Mouse (Mus musculus): ENCODE measurements at regions not wholly inside any gene's neighbourhood (a gene's known extent, or its start where the extent isn't known, plus 50 kb on each side); places are given as distances from the start of the nearest gene placed in this dataset.
A peak's percentile ranks its signal among the peaks of the same experiment; 100 is the strongest.

DNA sequence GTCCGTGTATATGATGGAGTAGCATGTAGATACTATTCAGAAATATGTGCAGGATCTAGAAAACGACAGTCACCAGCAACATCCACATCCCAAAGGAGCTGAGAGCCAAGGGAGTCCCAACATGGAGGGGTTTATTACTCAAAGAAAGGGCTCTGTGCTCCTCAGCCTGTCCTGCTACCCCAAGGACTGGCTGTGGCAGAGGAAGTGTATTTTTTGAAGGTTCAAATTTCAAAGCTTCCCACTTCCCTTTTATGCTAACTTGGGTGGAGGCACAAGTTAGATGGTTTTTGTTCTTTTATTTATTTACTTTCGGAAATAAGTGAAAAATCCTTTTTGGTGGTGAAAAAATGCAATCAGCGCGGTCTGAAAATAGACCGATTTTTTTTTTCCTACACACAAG lies 602.8 kb downstream of the Adgrl2 start:
- Histone ChIP-seq H3K9me3 (ENCODE audit: control insufficient read depth, low read length) (no peaks in the 10 kb centered on the region; the same call in 1 of the 2 replicates), H3K4me1 (replicated peaks; ENCODE audit: control insufficient read depth, insufficient read depth, low read length) (no peaks in the 10 kb centered on the region), H3K27ac (ENCODE audit: low read depth, low read length) (no peak overlapping the region), H3K4me3 (ENCODE audit: low read depth, low read length) (no peak overlapping the region), H3K36me3 (ENCODE audit: control insufficient read depth, insufficient read depth, low read length) (no peaks in the 10 kb centered on the region), H3K4me2 (replicated peaks; ENCODE audit: low read depth, low read length) (no peak overlapping the region), H3K27me3 (ENCODE audit: control insufficient read depth, insufficient read depth, low read length) (no peaks in the 10 kb centered on the region), H3K9ac (ENCODE audit: low read depth, low read length) (no peak overlapping the region)
- no peak for ATAC-seq (ENCODE audit: low FRiP score)
- DNase-seq (ENCODE audit: low spot score): no peak
- 82% methylated on average over 6 of the region's 6 CpGs for WGBS

DNA sequence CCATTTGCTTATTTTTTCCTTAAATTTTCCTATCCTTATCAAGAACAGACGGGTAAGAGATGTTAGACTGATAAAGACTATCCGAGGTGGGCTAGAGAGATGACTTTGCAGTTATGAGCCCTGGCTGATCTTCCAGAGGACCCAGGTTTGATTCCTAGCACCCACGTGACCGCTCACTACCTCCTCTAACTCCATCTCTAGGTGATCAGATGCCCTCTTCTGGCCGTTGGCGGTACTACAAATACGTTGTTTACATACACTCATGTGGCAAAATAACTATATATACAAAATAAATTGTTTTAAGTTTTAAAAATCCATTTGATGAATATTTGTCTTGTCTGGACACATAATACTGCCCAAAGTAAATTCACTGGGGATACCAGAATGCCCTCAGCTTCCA lies 604.6 kb downstream of the Adgrl2 start:
- DNase-seq (ENCODE audit: low spot score): no peak
- 93% methylated on average over 7 of the region's 7 CpGs for WGBS
- Histone ChIP-seq H3K9me3 (ENCODE audit: control insufficient read depth, low read length) (no peaks in the 10 kb centered on the region; the same call in 1 of the 2 replicates), H3K4me3 (ENCODE audit: low read depth, low read length) (no peak overlapping the region), H3K4me2 (replicated peaks; ENCODE audit: low read depth, low read length) (no peak overlapping the region), H3K27ac (ENCODE audit: low read depth, low read length) (no peak overlapping the region), H3K27me3 (ENCODE audit: control insufficient read depth, insufficient read depth, low read length) (no peaks in the 10 kb centered on the region), H3K4me1 (replicated peaks; ENCODE audit: control insufficient read depth, insufficient read depth, low read length) (no peaks in the 10 kb centered on the region), H3K9ac (ENCODE audit: low read depth, low read length) (no peak overlapping the region), H3K36me3 (ENCODE audit: control insufficient read depth, insufficient read depth, low read length) (no peaks in the 10 kb centered on the region)
- ATAC-seq (ENCODE audit: low FRiP score): no peak

DNA sequence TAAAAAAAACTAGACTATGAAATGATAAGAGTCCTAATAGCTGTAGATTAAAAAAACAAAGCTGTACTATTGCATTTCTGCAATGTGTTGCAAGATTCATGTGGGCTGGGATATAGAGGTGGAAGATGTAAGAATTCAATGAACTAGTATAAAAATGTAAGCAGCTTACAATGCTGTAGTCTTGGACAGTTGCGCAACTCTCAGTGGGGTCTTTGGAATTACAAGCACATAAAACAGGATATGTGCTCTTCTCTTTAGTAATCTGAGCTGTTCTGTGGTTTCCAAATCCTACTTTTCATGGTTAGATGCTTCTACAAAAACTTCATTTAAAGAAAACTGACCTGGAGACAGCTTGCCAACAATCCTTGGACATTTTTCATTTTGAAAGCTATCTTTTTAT lies 609.3 kb downstream of the Adgrl2 start:
- Histone ChIP-seq H3K4me2 (replicated peaks; ENCODE audit: low read depth, low read length) (no peak overlapping the region), H3K9me3 (ENCODE audit: control insufficient read depth, low read length) (no peaks in the 10 kb centered on the region; the same call in 1 of the 2 replicates), H3K9ac (ENCODE audit: low read depth, low read length) (no peak overlapping the region), H3K4me3 (ENCODE audit: low read depth, low read length) (no peak overlapping the region), H3K27ac (ENCODE audit: low read depth, low read length) (no peak overlapping the region), H3K4me1 (replicated peaks; ENCODE audit: control insufficient read depth, insufficient read depth, low read length) (no peaks in the 10 kb centered on the region), H3K27me3 (ENCODE audit: control insufficient read depth, insufficient read depth, low read length) (no peaks in the 10 kb centered on the region), H3K36me3 (ENCODE audit: control insufficient read depth, insufficient read depth, low read length) (no peaks in the 10 kb centered on the region)
- ATAC-seq (ENCODE audit: low FRiP score) (no peak), DNase-seq (ENCODE audit: low spot score) (no peak)
- 97% methylated on average over 1 of the region's 1 CpGs for WGBS

DNA sequence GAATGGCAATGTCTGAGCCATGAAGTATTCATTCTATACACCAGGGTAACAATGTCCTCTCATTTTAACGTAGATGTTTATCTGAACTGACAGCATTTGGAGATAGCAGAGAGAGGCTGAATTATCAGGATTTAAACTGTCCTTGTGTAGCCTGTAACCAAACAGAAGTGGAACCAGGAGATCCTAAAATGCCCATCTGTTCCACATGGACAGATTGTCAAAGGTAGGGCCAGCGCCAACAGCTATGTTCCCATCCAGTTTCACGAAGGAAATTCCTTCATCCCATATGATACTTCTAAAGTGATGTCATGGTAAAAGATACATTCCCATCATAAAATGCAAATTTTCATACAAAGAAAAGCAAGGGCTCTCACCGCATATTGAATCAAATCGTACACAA lies 627.0 kb downstream of the Adgrl2 start:
- Histone ChIP-seq H3K4me3 (ENCODE audit: low read depth, low read length) (no peak overlapping the region), H3K36me3 (ENCODE audit: control insufficient read depth, insufficient read depth, low read length) (no peaks in the 10 kb centered on the region), H3K27me3 (ENCODE audit: control insufficient read depth, insufficient read depth, low read length) (no peaks in the 10 kb centered on the region), H3K9ac (ENCODE audit: low read depth, low read length) (no peak overlapping the region), H3K4me1 (replicated peaks; ENCODE audit: control insufficient read depth, insufficient read depth, low read length) (no peaks in the 10 kb centered on the region), H3K4me2 (replicated peaks; ENCODE audit: low read depth, low read length) (no peak overlapping the region), H3K27ac (ENCODE audit: low read depth, low read length) (no peak overlapping the region), H3K9me3 (ENCODE audit: control insufficient read depth, low read length) (no peaks in the 10 kb centered on the region)
- DNase-seq (ENCODE audit: low spot score) (no peak), ATAC-seq (ENCODE audit: low FRiP score) (no peak)
- WGBS: 92% methylated on average over 5 of the region's 5 CpGs

DNA sequence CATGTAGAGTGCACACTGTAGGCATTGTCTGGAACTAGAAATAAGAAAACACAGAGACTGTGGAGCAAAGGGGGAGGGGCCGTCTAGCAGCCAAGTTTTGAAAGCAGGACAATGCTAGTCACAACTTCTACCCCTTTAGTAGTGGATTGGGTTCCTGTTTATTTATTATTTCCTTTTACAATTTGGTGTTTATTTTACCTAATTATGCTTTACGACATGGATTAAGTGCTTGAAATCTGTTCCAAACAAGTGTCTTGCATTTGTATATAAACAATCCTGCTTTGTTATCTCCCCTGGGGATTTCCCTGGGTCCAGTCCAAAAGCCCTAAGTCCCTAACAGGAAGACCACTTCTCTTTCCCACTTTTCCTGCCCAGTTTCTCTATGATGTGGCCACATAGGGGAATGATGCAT lies 627.9 kb downstream of the Adgrl2 start:
- no peak overlapping the region for H3K4me3 ChIP-seq (ENCODE audit: low read depth, low read length)
- DNase-seq (ENCODE audit: low spot score) (no peak), ATAC-seq (ENCODE audit: low FRiP score) (no peak)
- H3K9ac ChIP-seq (ENCODE audit: low read depth, low read length): no peak overlapping the region
- H3K9me3 ChIP-seq (ENCODE audit: control insufficient read depth, low read length): no peaks in the 10 kb centered on the region
- H3K27ac ChIP-seq (ENCODE audit: low read depth, low read length): no peak overlapping the region
- no peaks in the 10 kb centered on the region for H3K36me3 ChIP-seq (ENCODE audit: control insufficient read depth, insufficient read depth, low read length)
- no peak overlapping the region for H3K4me2 ChIP-seq (replicated peaks; ENCODE audit: low read depth, low read length)
- WGBS: 59% methylated on average over 2 of the region's 2 CpGs
- H3K27me3 ChIP-seq (ENCODE audit: control insufficient read depth, insufficient read depth, low read length): no peaks in the 10 kb centered on the region
- no peaks in the 10 kb centered on the region for H3K4me1 ChIP-seq (replicated peaks; ENCODE audit: control insufficient read depth, insufficient read depth, low read length)

DNA sequence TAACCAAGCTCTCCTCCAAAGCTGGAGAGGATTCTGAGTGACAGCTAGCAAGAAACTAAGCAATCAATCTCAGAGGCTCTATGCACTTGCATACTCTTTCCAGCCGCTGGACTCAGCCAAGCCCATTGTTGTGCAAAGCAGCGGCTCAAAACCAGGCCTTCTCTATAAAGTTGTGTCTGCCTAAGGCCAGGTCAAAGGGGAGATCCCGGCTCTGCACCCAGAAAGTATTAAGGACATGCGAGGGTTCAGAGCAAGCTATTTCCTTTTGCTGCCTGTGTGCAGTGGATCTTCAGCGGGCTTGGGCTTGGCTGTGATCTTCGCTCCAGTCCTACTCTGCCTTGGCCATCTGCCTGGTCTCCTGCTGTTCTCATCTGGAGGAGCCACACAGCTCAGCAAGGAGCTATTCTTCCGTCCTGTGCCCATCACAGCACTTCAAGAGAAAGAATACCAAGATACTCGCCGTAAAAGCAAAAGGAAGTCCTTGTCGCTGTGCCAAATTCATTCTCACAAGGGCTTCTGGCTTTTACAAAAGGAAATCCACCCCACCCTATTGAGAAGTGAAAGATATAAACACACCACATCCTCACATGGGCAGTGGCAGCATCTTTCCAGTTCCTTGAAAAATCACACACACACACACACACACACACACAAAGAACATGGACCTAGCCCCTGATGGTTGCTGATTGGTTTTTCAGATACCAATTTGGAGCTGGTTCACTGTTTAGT lies 646.6 kb downstream of the Adgrl2 start:
- 1% methylated on average over 10 of the region's 10 CpGs for WGBS
- H3K9me3 ChIP-seq (ENCODE audit: control insufficient read depth, low read length): no peaks in the 10 kb centered on the region
- no peak overlapping the region for H3K9ac ChIP-seq (ENCODE audit: low read depth, low read length)
- no peak overlapping the region for H3K4me3 ChIP-seq (ENCODE audit: low read depth, low read length)
- no peaks in the 10 kb centered on the region for H3K36me3 ChIP-seq (ENCODE audit: control insufficient read depth, insufficient read depth, low read length)
- peak; percentile 62 for DNase-seq (ENCODE audit: low spot score)
- no peaks in the 10 kb centered on the region for H3K27me3 ChIP-seq (ENCODE audit: control insufficient read depth, insufficient read depth, low read length)
- H3K27ac ChIP-seq (ENCODE audit: low read depth, low read length): peak overlapping the region; percentile 8
- H3K4me2 ChIP-seq (replicated peaks; ENCODE audit: low read depth, low read length): no peak overlapping the region
- H3K4me1 ChIP-seq (replicated peaks; ENCODE audit: control insufficient read depth, insufficient read depth, low read length): no peaks in the 10 kb centered on the region; the same call in 1 of the 2 replicates
- ATAC-seq (ENCODE audit: low FRiP score): peak; percentile 87

DNA sequence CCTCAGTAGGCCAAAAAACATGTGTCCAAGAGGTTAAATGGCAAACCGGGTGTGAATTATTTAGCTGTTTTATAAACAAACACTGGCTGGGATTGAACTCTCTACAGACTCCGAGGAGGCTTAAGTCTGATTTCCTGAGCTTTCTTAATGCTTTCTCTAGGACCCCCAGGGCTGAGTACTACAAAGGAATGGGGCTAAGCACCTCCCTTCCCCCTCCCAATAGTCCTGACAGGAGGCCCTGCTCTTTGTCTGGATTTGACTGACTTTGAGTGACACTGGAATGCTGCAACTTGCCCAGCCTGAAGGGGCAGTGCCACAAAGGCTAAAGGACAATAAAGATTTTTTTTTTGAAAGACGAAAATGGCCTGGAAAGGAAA lies 647.1 kb downstream of the Adgrl2 start:
- H3K4me3 ChIP-seq (ENCODE audit: low read depth, low read length): no peak overlapping the region
- H3K9ac ChIP-seq (ENCODE audit: low read depth, low read length): no peak overlapping the region
- H3K36me3 ChIP-seq (ENCODE audit: control insufficient read depth, insufficient read depth, low read length): no peaks in the 10 kb centered on the region
- DNase-seq (ENCODE audit: low spot score): no peak
- under 1% methylated on average over 3 of the region's 3 CpGs for WGBS
- no peak overlapping the region for H3K4me2 ChIP-seq (replicated peaks; ENCODE audit: low read depth, low read length)
- H3K27ac ChIP-seq (ENCODE audit: low read depth, low read length): no peak overlapping the region
- no peaks in the 10 kb centered on the region for H3K9me3 ChIP-seq (ENCODE audit: control insufficient read depth, low read length)
- peak; percentile 88 for ATAC-seq (ENCODE audit: low FRiP score)
- H3K27me3 ChIP-seq (ENCODE audit: control insufficient read depth, insufficient read depth, low read length): no peaks in the 10 kb centered on the region
- H3K4me1 ChIP-seq (replicated peaks; ENCODE audit: control insufficient read depth, insufficient read depth, low read length): no peaks in the 10 kb centered on the region; the same call in 1 of the 2 replicates

DNA sequence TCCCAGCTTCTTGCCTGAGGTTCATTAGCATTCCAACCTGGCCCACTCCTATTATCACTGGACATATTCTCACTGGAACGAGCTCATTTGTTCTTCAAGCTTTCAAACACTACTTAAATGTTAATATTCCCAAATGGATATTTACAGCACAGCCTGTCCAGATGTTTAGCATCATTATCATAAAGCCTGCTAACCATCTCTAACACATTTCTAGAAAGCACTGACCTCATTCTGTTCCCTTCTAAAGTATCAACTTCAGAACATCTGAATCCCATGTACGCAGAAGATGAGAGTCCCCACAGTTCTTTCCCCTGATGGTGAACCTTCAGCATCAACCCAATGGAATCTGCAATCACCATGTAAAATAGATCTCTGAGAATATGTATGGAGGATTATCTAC lies 651.1 kb downstream of the Adgrl2 start:
- no peak overlapping the region for H3K4me2 ChIP-seq (replicated peaks; ENCODE audit: low read depth, low read length)
- H3K36me3 ChIP-seq (ENCODE audit: control insufficient read depth, insufficient read depth, low read length): no peaks in the 10 kb centered on the region
- no peaks in the 10 kb centered on the region; the same call in 1 of the 2 replicates for H3K4me1 ChIP-seq (replicated peaks; ENCODE audit: control insufficient read depth, insufficient read depth, low read length)
- no peak for DNase-seq (ENCODE audit: low spot score)
- H3K9me3 ChIP-seq (ENCODE audit: control insufficient read depth, low read length): no peaks in the 10 kb centered on the region
- WGBS: 89% methylated on average over 2 of the region's 2 CpGs
- H3K27ac ChIP-seq (ENCODE audit: low read depth, low read length): no peak overlapping the region
- H3K4me3 ChIP-seq (ENCODE audit: low read depth, low read length): no peak overlapping the region
- ATAC-seq (ENCODE audit: low FRiP score): no peak
- no peak overlapping the region for H3K9ac ChIP-seq (ENCODE audit: low read depth, low read length)
- H3K27me3 ChIP-seq (ENCODE audit: control insufficient read depth, insufficient read depth, low read length): no peaks in the 10 kb centered on the region

DNA sequence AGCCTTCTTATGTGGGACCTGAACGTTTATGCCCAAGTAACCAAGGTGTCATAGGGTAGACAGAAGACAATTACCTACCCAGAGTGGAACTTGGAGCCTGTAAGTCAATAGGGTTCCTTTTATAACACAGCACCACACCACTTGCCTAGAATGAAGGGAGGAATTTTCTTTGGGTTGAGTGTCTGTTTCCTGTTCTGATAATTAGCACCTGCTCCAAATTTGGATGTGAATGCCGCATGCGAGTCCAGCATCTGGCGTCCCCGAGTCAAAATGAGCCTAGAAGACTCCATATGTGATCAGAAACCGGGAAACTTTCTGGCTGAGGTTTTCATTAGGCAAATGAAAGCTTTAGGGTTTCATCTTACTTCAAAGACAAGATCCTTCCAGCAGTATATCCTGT lies 653.7 kb downstream of the Adgrl2 start:
- no peak for ATAC-seq (ENCODE audit: low FRiP score)
- Histone ChIP-seq H3K4me2 (replicated peaks; ENCODE audit: low read depth, low read length) (no peak overlapping the region), H3K9ac (ENCODE audit: low read depth, low read length) (no peak overlapping the region), H3K4me1 (replicated peaks; ENCODE audit: control insufficient read depth, insufficient read depth, low read length) (no peaks in the 10 kb centered on the region), H3K27me3 (ENCODE audit: control insufficient read depth, insufficient read depth, low read length) (no peaks in the 10 kb centered on the region), H3K36me3 (ENCODE audit: control insufficient read depth, insufficient read depth, low read length) (no peaks in the 10 kb centered on the region), H3K27ac (ENCODE audit: low read depth, low read length) (no peak overlapping the region), H3K9me3 (ENCODE audit: control insufficient read depth, low read length) (no peaks in the 10 kb centered on the region), H3K4me3 (ENCODE audit: low read depth, low read length) (no peak overlapping the region)
- 54% methylated on average over 6 of the region's 6 CpGs for WGBS
- DNase-seq (ENCODE audit: low spot score): peak; percentile 5

All from hindbrain, embryonic 11.5 days (tissue).